Mouse (Mus musculus): ENCODE measurements around the gene Erlin1.

Gene Erlin1

DNA sequence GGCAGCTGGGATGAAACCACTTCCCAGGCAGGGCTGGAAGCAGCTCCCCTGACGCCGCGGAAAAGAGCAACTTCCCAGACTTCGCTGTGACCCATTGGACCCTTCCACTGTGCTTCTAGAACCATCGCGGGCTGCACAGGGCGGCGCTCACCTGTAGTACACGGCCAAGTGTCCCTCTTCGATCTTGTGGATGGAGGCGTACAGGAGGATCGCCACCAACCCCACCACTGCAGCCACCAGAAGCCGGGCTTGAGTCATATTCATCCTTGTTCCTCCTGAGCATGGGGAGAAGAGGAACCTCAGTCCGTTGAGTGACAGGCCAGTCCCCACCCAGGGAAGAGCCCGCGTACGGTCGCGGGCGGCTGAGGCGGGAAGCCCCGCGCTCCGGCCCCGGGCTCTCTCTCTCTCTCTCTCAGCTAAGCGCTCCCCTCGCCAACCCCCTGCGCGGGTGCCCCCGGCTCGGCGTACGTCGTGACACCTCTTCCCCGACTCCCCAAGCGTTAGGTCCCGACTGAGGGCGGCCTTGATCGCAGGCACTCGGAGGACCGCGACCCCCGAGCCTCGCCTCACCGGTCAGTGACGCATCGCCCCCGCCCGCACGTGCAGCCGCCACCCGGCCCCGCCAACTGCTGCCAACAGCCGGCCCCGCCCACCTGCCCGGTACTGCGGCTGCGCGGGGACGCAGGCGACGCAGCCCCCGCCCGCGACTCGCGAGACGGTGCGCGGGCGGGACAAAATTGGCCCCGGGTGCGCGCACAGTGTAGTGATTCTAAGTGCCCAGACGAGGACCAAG is at the start of gene Erlin1:
Gene Erlin1 (minus strand): TSS at position 665 of the 793 bp plus-strand sequence.
- peak; percentile 94 for DNase-seq

DNA sequence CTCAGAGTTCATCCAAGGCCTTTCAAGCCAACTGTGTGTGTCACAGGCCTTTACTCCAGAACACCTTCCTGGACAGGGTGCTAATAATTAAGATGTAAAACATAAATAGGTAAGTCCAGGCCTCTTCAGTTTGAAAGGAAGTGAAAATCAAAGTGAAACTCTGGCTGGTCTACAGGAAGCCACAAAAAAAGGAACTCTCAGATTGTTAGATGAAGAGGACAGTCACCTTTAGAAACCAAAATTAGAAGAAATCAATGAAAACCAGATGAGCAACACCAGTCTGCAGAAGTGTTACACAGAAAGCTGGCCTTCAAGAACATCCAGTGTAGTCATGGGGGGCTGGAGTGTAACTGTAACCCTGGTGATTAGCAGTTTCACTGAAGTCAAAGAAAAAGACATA is 48.2 kb upstream of the Erlin1 start:
- no peak for DNase-seq

GRCm38 (mm10) chr19:44111706-44112105 is 42.1 kb upstream of the Erlin1 start:
- DNase-seq = no peak

- peak; percentile 78 for DNase-seq
Observed at GRCm38 (mm10) chr19:44110356-44110755, 40.8 kb upstream of the Erlin1 start.

DNA sequence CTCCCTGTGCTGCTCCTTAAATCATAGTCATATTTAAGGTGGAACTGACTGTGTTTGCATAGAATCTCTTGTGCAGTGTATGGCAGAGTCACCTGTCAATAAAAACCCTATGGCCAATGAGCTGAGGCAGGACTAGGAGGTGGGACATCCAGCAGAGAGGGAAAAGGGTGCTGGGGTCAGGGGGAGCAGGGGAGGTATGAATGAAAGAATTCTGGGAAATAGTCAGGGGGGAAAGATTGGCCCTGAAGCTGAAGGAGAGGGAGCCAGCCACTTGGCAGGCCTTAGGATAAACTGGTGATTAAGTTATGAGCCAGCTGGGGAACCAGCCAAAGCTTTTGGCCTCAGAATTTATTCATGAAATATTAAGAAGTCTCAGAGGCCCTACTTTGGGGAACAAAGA is 39.4 kb upstream of the Erlin1 start:
- peak; percentile 20 for DNase-seq

- DNase-seq = no peak
Observed at GRCm38 (mm10) chr19:44107661-44108521, 38.3 kb upstream of the Erlin1 start.

GRCm38 (mm10) chr19:44106831-44107660 is 37.5 kb upstream of the Erlin1 start, which contains the start of gene Chuk:
Gene Chuk, minus strand, starts transcription at chr19:44107480.
- peak; percentile 98 for DNase-seq

- no peak for DNase-seq
Observed at GRCm38 (mm10) chr19:44104393-44104792, 34.8 kb upstream of the Erlin1 start.

DNA sequence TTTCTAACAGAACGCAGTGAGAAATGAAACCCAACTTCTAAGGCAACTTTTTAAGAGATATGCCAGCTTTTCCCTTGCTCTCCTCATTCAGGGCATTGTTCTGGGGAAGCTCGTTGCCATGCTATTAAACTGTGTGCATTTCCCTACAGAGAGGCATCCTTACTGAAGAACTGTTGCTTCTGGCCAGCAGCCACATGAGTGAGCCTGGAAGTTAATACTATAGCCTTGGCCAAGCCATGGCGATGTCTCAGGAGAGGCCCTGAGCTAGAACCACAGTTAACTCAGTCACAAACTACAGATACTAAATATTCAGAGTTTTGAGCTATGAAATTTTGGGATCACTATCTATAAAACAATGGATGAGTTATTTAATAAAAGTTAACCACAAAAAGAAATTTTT is 33.4 kb upstream of the Erlin1 start:
- no peak for DNase-seq

DNA sequence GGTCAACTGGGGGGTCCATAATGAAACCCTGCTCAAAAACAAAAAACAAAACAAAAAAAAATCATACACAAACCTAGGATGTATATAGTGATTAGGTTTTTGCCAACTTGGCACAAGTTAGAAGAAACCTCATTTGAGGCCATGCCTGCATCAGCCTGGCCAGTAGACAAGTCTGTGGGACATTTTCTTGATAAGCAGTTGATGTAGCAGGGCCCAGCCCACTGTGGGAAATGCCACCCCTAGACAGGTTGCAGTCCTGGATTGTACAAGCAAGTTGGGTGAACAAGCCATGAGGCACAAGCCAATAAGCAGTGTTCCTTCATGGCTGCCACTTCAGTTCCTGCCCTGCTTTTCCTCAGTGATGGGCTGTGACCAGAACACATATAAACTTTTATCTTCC is 31.3 kb upstream of the Erlin1 start:
- DNase-seq = no peak

- no peak for DNase-seq
Observed at GRCm38 (mm10) chr19:44086278-44086677, 16.7 kb upstream of the Erlin1 start.

DNA sequence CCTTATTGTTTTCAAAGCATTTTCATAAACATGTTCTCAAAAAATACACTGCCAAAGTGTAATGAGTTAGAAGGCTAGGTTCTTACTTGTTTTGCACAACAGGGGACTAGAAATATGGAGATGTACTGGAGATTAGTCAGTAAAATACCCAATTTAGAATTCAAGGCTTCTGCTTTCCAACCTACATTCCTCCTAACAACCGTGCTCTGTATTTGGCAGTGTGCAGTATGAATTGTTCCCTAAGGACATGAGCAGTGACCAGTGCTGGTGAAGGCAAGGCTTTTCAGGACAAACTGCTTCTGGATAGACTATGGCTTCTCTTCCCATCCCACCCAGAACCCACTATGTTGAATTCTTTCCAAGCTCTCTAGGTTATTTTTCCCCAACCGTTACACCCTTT is 11.3 kb upstream of the Erlin1 start:
- DNase-seq = no peak

DNA sequence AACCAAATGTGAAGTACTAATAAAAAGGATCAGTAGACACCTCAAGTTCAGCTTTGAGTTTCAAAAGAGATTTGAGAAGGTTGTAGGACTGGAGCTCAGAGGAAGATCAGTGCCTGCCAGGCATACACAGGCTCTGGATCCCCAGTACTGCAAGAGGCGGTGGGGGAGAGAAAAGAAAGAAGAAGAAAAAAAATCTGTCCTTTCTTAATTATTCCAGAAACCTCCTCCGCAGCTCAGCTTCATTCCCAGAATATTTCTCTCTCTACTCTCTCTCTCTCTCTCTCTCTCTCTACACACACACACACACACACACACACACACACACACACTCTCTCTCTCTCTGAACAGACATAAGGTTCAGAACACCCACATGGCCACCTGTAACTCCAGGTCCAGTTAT is 10.4 kb upstream of the Erlin1 start:
- DNase-seq = no peak

GRCm38 (mm10) chr19:44077024-44077423 is 7.4 kb upstream of the Erlin1 start:
- DNase-seq = no peak

DNA sequence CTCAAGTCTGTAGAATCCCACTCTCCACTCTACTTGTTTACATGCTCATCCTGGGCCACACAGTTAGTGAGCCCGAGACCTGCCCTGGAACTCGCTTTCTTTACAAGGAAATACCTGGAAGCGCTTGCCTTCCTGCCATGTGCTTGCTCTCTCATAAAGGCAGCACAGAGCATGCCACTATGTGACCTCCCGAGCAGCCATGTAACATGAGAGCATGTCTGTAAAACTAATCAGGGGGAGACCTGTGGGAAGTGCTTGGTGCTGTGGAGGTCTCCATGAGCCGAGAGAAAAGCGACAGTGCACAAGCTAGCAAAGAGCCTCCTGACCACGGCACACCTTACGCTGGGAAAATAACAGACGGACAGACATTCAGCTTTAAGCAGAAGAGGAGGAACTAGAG is 6.9 kb upstream of the Erlin1 start:
- no peak for DNase-seq

- DNase-seq = no peak
Observed at GRCm38 (mm10) chr19:44074986-44075385, 5.4 kb upstream of the Erlin1 start.

DNA sequence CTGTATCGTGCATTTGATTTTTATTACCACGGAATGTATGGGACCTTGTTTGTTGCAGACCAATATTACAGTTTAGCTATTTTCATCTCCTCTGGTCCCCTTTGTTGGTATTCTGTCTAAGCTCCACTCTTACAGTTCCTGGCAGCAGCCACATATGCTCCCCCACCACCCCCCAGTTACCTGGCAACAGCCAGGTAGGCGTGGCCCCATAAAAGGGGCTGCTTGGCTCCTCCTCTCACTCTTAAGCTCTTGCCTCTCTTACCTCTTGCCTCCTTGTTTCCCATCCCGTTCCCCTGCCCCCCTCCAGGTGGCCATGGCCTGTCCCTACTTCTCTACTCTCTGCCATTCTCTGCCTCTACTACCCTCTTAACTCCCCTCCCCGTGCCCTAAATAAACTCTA is 1.6 kb upstream of the Erlin1 start:
- DNase-seq = no peak

DNA sequence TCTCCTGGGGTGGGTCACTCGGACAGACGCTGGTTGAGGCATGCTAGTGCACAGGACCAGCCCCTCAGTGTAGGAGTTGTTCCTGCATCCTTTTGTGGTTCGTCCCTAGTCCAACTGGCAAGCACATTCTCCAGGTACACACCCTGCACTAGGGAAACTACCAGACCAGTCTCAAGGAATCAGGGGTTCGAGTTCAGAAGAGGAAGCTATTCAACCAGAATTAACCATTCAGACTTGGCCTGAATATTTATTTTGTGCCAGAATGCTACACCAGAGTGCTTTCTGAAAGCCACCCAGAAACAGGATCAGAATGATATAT is 288 bp upstream of the Erlin1 start:
- no peak for DNase-seq

- no peak for DNase-seq
Observed at GRCm38 (mm10) chr19:44068232-44068631, 1.4 kb downstream of the Erlin1 start.

DNA sequence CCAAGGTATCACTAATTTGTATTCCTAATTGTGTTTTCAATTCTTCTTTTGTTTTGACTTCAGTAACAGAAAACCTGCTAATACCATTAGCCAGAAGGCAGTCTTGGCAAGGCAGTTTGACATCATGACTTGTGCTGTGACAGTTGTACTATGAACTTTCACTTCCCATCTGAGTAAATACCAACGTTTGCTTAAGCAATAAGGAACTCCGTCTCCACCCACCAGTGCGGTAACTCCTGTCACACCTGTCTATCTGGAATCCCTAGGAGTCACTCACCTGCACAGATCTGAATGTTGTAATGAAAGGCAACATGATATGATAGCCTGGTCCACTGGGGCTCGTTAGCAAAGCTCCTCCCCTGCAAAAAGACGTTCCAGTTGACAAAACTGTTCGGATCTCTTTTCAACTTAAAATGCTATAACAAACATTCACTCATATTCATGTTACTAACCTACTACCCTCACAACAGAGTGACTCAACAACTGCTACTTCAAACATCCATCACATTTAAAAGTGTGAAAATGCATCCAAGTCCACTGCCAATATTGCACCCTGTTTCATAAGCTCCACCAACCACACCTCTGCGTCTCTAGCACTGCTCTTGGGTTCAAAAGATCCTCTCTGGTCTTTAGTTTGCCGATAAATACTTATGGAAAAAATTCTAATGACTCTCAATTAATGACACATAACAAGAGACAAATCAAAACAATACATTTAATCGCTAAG is 2.1 kb downstream of the Erlin1 start:
- peak; percentile 26 for DNase-seq

- no peak for DNase-seq
Observed at GRCm38 (mm10) chr19:44064734-44065133, 4.9 kb downstream of the Erlin1 start.

DNA sequence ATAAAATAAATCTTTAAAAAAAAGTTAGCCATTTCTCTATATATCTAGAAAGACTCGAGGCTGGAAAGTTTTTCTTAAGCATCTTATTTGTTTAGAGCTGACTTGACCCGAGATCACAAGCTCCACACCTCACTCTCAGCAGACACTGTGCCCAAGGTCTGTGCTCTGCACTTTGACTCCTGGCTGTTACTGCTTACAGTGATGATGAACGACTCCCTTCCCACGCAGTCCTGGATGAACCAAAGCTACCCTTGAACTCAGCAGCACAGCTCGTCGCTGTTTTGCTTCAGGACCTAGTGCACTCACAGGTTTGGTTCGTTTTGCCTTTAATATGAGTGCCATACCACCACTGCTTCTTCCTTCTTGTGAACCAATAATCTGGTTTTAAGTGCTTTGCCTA is 5.8 kb downstream of the Erlin1 start:
- peak; percentile 68 for DNase-seq

GRCm38 (mm10) chr19:44060226-44060625 is 9.4 kb downstream of the Erlin1 start:
- DNase-seq = no peak

Measured in kidney, postnatal 14 days (tissue).